Mouse (Mus musculus): Measurements from ENCODE around the gene Akt2. TPM values are rescaled to one million over a fixed set of nuclear protein-coding genes. Genes with fewer than 3 reads are reported as not detected.

Akt2 gene
- polyA plus RNA-seq, 1 experiment: 106 TPM

- no peaks in the 10 kb centered on the region for H3K27me3 ChIP-seq (ENCODE audit: control insufficient read depth, insufficient read depth, low read length)
- no peak for TF ChIP-seq CTCF (IDR thresholded peaks at IDR 0.05; ENCODE audit: borderline replicate concordance, insufficient read depth, low read depth, low read length)
- no peak for TF ChIP-seq POLR2A (IDR thresholded peaks at IDR 0.05; ENCODE audit: borderline replicate concordance, insufficient read depth, low read length)
- H3K27ac ChIP-seq (ENCODE audit: insufficient read depth, low read length): peak within 1 kb of the TSS; percentile 66
- peaks cover 4% of the 10 kb centered on the region; the same call in 1 of the 2 replicates for H3K4me1 ChIP-seq (ENCODE audit: control insufficient read depth, insufficient read depth, low read length)
- WGBS: 1% methylated on average over 19 of the region's 19 CpGs
- peak; percentile 91 to 97 for DNase-seq
- peak within 1 kb of the TSS; percentile 87 for H3K4me3 ChIP-seq (replicated peaks; ENCODE audit: insufficient read depth, low read depth, low read length)
These were observed 97.7 kb downstream of the Akt2 start, which contains the start of gene Zfp607b for GRCm38 (mm10) chr7:27688815-27689612. Gene Zfp607b, plus strand, starts transcription at chr7:27689340.

Other genes with a start within 250 kb of the Akt2 start
- gene Shkbp1, start 235.5 kb upstream of the Akt2 start, polyA plus RNA-seq (2012; rRNA removed): 41.6 and 43.7 TPM in 2 replicates
- gene Gm20479, start 234.1 kb upstream of the Akt2 start, polyA plus RNA-seq (2012; rRNA removed): 0.38 TPM in 1 of 2 replicates, not detected in the other
- 171 and 177 TPM in 2 replicates for gene Sptbn4, start 143.9 kb upstream of the Akt2 start, polyA plus RNA-seq (2012; rRNA removed)
- 24.2 and 25.2 TPM in 2 replicates for gene Blvrb, start 143.6 kb upstream of the Akt2 start, polyA plus RNA-seq (2012; rRNA removed)
- gene Sertad3, start 117.8 kb upstream of the Akt2 start, polyA plus RNA-seq (2012; rRNA removed): 8.1 and 8.9 TPM in 2 replicates
- 17.4 and 17.9 TPM in 2 replicates for gene Sertad1, start 104.6 kb upstream of the Akt2 start, polyA plus RNA-seq (2012; rRNA removed)
- 0.34 and 0.43 TPM in 2 replicates for gene Prx, start 92.2 kb upstream of the Akt2 start, polyA plus RNA-seq (2012; rRNA removed)
- 0.20 and 0.21 TPM in 2 replicates for gene Hipk4, start 68.3 kb upstream of the Akt2 start, polyA plus RNA-seq (2012; rRNA removed)
- 220 and 242 TPM in 2 replicates for gene Pld3, start 38.3 kb upstream of the Akt2 start, polyA plus RNA-seq (2012; rRNA removed)
- gene 2310022A10Rik, start 38.3 kb upstream of the Akt2 start, polyA plus RNA-seq (2012; rRNA removed): 45.7 and 46.2 TPM in 2 replicates
- 62.2 and 67.5 TPM in 2 replicates for gene Ttc9b, start 62.4 kb downstream of the Akt2 start, polyA plus RNA-seq (2012; rRNA removed)
- 96.7 and 99.4 TPM in 2 replicates for gene Map3k10, start 83.0 kb downstream of the Akt2 start, polyA plus RNA-seq (2012; rRNA removed)
- 4.3 and 4.6 TPM in 2 replicates for gene Zfp607b, start 97.8 kb downstream of the Akt2 start, polyA plus RNA-seq (2012; rRNA removed)
- gene Zfp60, start 139.8 kb downstream of the Akt2 start, polyA plus RNA-seq (2012; rRNA removed): 15.8 and 16.3 TPM in 2 replicates
- 3.7 and 3.9 TPM in 2 replicates for gene Zfp626, start 215.6 kb downstream of the Akt2 start, polyA plus RNA-seq (2012; rRNA removed)
- gene Zfp59, start 247.1 kb downstream of the Akt2 start, polyA plus RNA-seq (2012; rRNA removed): 4.0 and 4.4 TPM in 2 replicates

Measured in cerebellum, adult 2 months (tissue).